Mouse (Mus musculus) testis, adult 2 months (tissue): Measurements from ENCODE around the gene Srrm1. TPM values are rescaled to one million over a fixed set of nuclear protein-coding genes. Genes with fewer than 3 reads are reported as not detected.

Experiments used
- H3K27ac ChIP-seq: fragments of 200-500 bp; 2 replicates; pipeline ENCODE4 v1.5.1; 2012; ENCODE audit warnings: low read depth, low read length; ENCODE audit not compliant: control insufficient read depth, insufficient read depth
- H3K27me3 ChIP-seq: fragments of 200-500 bp; 2 replicates; pipeline ENCODE4 v1.6.1; 2012; ENCODE audit warnings: mild to moderate bottlenecking, low read length, moderate library complexity; ENCODE audit not compliant: control insufficient read depth, insufficient read depth
- H3K36me3 ChIP-seq: fragments of 200-500 bp; 2 replicates; pipeline ENCODE4 v1.6.1; 2012; ENCODE audit warnings: mild to moderate bottlenecking, low read length; ENCODE audit not compliant: control insufficient read depth, insufficient read depth
- H3K4me1 ChIP-seq: fragments of 200-500 bp; 2 replicates; pipeline ENCODE4 v1.6.1; 2012; ENCODE audit warnings: low read length; ENCODE audit not compliant: control insufficient read depth, insufficient read depth
- H3K4me3 ChIP-seq: fragments of 200-500 bp; 2 replicates; pipeline ENCODE4 v1.5.1; 2012; ENCODE audit warnings: low read depth, mild to moderate bottlenecking, low read length, moderate library complexity, mixed read lengths; ENCODE audit not compliant: control insufficient read depth
- CTCF ChIP-seq: fragments of 200-500 bp; IDR thresholded peaks from 2 replicates; pipeline ENCODE4 v1.5.1; 2012; ENCODE audit warnings: low read depth, mild to moderate bottlenecking, inconsistent platforms, low read length, moderate library complexity; ENCODE audit not compliant: control insufficient read depth, insufficient read depth, insufficient replicate concordance
- POLR2A ChIP-seq: fragments of 200-500 bp; IDR thresholded peaks from 2 replicates; pipeline ENCODE4 v1.6.1; 2012; ENCODE audit warnings: low read depth, mild to moderate bottlenecking, inconsistent platforms, low read length, moderate library complexity; ENCODE audit not compliant: control insufficient read depth
- polyA plus RNA-seq: library from polyadenylated mRNA; depleted of rRNA; stranded (reverse); fragments of >200 nt; gene quantifications from 2 replicates; pipeline ENCODE4 v1.2.3, GENCODE M21; 2012; rRNA removed

Srrm1 gene
- 23.5 and 25.7 TPM in 2 replicates for polyA plus RNA-seq

DNA sequence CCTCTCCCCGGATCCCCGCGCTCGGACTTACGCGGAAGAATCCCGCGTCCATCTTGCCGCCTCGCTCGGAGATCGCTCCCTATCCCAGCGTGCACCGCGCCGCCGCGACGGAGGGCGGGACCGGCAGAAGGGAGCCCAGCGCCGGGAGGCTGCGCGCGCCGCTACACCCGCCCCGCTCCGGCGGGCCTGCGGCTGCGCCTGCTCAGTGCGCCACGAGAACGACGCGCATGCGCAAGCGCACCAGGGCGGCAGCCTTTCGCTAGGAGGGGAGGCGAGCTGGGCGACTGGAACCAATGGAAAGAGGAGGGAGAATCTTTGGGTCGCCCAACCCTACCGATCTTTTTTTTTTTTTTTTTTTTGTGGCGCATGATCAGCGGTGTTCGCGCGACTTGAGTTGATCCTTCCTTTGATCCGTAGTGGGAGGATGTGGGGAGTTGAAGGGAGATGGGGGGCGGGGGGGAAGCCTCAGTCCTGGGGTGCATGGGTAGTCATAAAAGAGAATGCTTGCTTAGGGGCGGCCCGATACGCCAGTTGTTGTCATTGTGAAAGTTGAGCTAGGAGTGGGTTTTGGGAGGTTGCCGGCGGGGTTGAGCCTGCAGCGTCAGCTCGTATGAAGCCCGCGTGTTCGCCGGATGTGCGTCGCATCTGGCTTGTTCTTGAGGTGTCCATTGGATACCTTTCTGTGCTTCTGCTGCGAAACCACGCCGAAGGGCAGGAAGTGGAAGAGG is at the start of gene Srrm1:
TSS of gene Srrm1 (minus strand) at position 256 of the 728 bp plus-strand sequence.
- no peaks in the 10 kb centered on the region for H3K36me3 ChIP-seq
- no peaks in the 10 kb centered on the region for H3K27me3 ChIP-seq
- TF ChIP-seq POLR2A (peak; percentile 96), CTCF (no peak)
- H3K4me3 ChIP-seq, result peak within 1 kb of the TSS; percentile 98
- peak within 1 kb of the TSS; percentile 94 for H3K27ac ChIP-seq
- peaks cover 9% of the 10 kb centered on the region for H3K4me1 ChIP-seq

DNA sequence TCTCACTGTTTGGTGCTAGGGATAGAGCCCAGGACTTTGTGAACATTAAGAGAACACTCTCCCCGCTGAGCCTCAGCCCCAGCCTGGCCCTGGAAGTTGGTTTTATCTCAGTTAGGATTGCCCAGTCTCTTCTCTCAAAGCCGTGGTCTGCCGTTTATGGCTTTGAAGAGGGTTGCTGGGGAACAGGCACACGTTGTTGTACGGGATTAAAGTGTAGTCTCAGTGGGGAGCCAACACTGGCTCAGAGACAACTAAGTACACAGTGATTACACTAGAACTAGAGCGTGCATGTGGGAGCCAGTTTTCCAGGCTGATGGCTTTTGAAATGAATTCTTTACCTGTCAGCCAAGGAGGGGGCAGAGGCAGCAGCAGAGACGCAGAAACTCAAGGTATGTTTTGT is 48.8 kb upstream of the Srrm1 start:
- Histone ChIP-seq H3K27ac (no peak overlapping the region), H3K36me3 (no peaks in the 10 kb centered on the region), H3K27me3 (no peaks in the 10 kb centered on the region), H3K4me3 (no peak overlapping the region), H3K4me1 (peaks cover 12% of the 10 kb centered on the region)
- TF ChIP-seq CTCF, result no peak
- no peak for TF ChIP-seq POLR2A

DNA sequence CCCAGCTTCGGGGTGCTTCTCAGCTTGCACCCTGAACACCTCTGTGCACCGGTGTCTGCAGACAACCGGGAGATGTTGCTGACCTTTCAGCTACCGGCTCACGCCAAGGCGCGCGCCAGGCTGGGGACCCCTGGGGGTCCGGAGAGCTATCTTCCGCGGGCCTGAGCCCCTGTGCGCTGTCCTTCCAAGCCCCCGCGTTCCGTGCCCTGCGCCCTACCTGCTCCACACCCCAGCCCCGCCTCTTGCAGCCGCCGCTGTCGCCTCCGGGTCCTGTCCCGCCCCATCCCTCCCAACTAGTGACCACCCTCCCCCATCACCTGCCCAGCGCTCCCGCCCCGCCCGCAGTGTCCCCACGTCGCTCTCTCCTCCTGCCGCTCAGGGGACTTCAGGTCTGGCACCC is 44.9 kb upstream of the Srrm1 start, which contains the start of gene Ncmap:
TSS of gene Ncmap (minus strand) at position 237 of the 400 bp plus-strand sequence.
- H3K27me3 ChIP-seq, result no peaks in the 10 kb centered on the region
- no peaks in the 10 kb centered on the region for H3K36me3 ChIP-seq
- no peak for TF ChIP-seq POLR2A
- no peak for TF ChIP-seq CTCF
- peaks cover 8% of the 10 kb centered on the region for H3K4me1 ChIP-seq
- peak within 1 kb of the TSS; percentile 49 for H3K4me3 ChIP-seq
- no peak within 1 kb of the TSS; the same call in 1 of the 2 replicates for H3K27ac ChIP-seq

DNA sequence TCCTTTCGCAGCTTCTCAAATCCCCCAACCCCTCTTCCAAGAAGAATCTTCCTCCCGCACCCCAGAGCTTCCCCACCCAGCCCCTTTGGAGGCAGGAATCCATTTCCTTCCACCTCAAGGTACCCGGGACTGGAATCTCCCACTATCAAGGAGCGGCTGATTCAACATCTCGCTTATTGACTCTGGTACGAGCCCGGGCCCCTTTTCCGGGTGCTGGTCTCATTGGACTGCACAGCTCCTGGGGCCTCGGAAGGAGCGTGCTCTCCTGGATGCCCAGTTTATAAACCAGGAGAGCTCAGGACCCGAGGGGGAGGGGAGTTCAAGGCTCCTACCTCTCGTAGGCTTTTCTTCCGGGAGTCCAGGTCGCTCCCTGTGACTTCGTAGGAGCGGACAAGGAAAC is 44.4 kb upstream of the Srrm1 start:
- no peaks in the 10 kb centered on the region for H3K36me3 ChIP-seq
- TF ChIP-seq CTCF (no peak), POLR2A (no peak)
- H3K4me3 ChIP-seq, result peak overlapping the region; percentile 49
- H3K4me1 ChIP-seq, result peaks cover 8% of the 10 kb centered on the region
- H3K27ac ChIP-seq, result no peak overlapping the region; the same call in 1 of the 2 replicates
- H3K27me3 ChIP-seq, result no peaks in the 10 kb centered on the region

DNA sequence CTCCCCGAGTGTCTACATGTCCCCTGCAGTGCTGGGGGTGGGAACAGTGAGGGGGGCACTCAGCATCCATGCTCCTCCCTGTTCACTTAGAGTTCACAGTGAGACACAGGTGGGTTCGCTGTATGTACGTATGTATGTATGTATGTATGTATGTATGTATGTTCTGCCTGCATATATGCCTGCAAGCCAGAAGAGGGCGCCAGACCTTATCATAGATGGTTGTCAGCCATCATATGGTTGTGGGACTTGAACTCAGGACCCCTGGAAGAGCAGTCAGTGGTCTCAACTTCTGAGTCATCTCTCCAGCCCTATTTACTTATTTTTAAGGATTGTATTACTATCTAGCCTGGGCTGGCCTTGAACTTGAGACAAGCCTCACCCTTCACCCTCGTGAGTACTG is 43.2 kb upstream of the Srrm1 start:
- Histone ChIP-seq H3K36me3 (no peaks in the 10 kb centered on the region), H3K4me3 (no peak overlapping the region), H3K4me1 (peaks cover 8% of the 10 kb centered on the region), H3K27me3 (no peaks in the 10 kb centered on the region), H3K27ac (no peak overlapping the region)
- TF ChIP-seq POLR2A (no peak), CTCF (no peak)

DNA sequence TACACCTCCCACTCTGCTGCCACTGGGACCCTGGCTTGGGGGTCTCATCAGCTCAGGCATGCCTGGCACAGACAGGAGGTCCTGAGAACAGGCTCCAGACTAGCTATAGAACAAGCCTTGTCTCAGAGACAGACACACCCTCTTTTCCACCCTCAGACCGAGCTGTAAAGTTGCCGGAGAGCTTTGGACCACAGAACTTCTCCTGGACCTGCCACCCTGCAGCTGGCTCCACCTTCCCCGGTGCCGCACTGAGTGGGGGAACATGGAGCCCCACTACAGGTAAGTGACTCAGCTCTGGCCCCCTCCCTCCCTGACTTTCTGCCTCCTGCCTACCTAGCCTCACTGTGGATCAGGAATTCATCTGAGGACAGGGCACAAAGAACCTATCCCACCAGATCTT is 42.3 kb upstream of the Srrm1 start:
- no peak for TF ChIP-seq CTCF
- TF ChIP-seq POLR2A, result no peak
- no peak overlapping the region for H3K27ac ChIP-seq
- no peak overlapping the region for H3K4me3 ChIP-seq
- no peaks in the 10 kb centered on the region for H3K27me3 ChIP-seq
- H3K36me3 ChIP-seq, result no peaks in the 10 kb centered on the region
- H3K4me1 ChIP-seq, result peaks cover 8% of the 10 kb centered on the region

DNA sequence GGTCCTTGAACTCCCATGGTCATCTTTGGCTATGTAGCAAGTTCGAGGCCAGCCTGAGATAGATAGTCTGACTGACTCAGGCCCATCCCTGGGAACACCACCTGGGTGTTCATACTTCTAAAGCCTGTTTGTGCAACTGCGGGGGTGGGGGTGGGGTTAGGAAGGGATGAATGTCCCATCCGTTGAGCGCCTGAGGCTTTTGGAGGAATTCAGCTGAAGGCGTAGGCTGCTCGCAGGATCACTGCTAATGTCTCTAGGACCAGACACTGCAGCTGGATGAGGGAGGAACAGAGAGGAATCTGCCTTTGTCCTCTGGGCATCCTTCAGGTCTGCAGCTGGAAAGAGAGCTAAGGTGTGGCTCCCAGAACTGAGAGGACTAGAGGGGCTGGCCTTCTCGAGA is 41.5 kb upstream of the Srrm1 start:
- H3K4me3 ChIP-seq, result no peak overlapping the region
- H3K27ac ChIP-seq, result no peak overlapping the region
- H3K36me3 ChIP-seq, result no peaks in the 10 kb centered on the region
- peaks cover 8% of the 10 kb centered on the region for H3K4me1 ChIP-seq
- TF ChIP-seq CTCF, result no peak
- TF ChIP-seq POLR2A, result no peak
- H3K27me3 ChIP-seq, result no peaks in the 10 kb centered on the region

DNA sequence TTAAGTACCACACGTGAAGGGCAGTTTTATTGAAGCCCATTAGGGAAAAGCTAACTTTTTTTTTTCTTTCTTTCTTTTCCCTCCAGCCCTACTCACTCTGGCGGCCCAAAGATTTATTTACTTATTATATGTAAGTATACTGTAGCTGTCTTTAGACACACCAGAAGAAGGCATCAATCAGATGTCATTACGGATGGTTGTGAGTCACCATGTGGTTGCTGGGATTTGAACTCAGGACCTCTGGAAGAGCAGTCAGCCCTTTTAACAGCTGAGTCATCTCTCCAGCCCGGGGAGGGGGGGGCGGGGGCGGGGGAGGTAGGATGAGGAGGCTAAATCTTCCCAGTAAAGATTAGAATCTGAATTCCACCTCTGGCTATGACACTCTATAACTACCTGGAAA is 40.3 kb upstream of the Srrm1 start:
- peaks cover 8% of the 10 kb centered on the region for H3K4me1 ChIP-seq
- no peak overlapping the region for H3K27ac ChIP-seq
- TF ChIP-seq POLR2A (no peak), CTCF (no peak)
- H3K4me3 ChIP-seq, result no peak overlapping the region
- H3K27me3 ChIP-seq, result no peaks in the 10 kb centered on the region
- H3K36me3 ChIP-seq, result no peaks in the 10 kb centered on the region
